Mouse (Mus musculus) erythroblast, embryonic 14.5 days (primary cell): Measurements from ENCODE around the gene Arpp21. TPM values are rescaled to one million over a fixed set of nuclear protein-coding genes. Genes with fewer than 3 reads are reported as not detected.

Source experiments
- H3K27me3 ChIP-seq: 2 replicates; pipeline ENCODE4 v1.6.1; 2012; ENCODE audit warnings: inconsistent platforms; ENCODE audit not compliant: control insufficient read depth
- H3K36me3 ChIP-seq: 2 replicates; pipeline ENCODE4 v1.6.1; 2012; ENCODE audit warnings: mild to moderate bottlenecking, inconsistent platforms; ENCODE audit not compliant: control insufficient read depth
- H3K4me1 ChIP-seq: 2 replicates; pipeline ENCODE4 v1.6.1; 2012; ENCODE audit warnings: inconsistent platforms; ENCODE audit not compliant: control insufficient read depth
- H3K4me3 ChIP-seq: replicated peaks from 2 replicates; pipeline ENCODE3; 2012; ENCODE audit warnings: moderate library complexity, mild to moderate bottlenecking, inconsistent platforms
- H3K9me3 ChIP-seq: 2 replicates; pipeline ENCODE4 v1.6.1; 2012; ENCODE audit warnings: low read length, inconsistent platforms, mixed read lengths; ENCODE audit not compliant: control insufficient read depth
- GATA1 ChIP-seq: IDR thresholded peaks from 2 replicates; pipeline ENCODE4 v1.6.1; 2012; ENCODE audit warnings: low read length, inconsistent platforms, mixed read lengths
- TAL1 ChIP-seq: IDR thresholded peaks from 3 replicates; pipeline ENCODE4 v1.6.1; 2012; ENCODE audit warnings: low read length, inconsistent platforms, mixed read lengths
- polyA plus RNA-seq: library from polyadenylated mRNA; stranded (reverse); fragments of >175 nt; gene quantifications from 2 replicates; pipeline ENCODE4 v1.2.3, GENCODE M21; 2012

Gene Arpp21
- polyA plus RNA-seq, 1 experiment, result 0.03 TPM

- Histone ChIP-seq H3K4me1 (no peaks in the 10 kb centered on the region), H3K4me3 (no peak overlapping the region), H3K27me3 (peaks cover 43% of the 10 kb centered on the region), H3K9me3 (no peaks in the 10 kb centered on the region), H3K36me3 (no peaks in the 10 kb centered on the region)
- TF ChIP-seq TAL1 (no peak), GATA1 (no peak)
These were observed 3.7 kb downstream of the Arpp21 start for GRCm38 (mm10) chr9:112231935-112232575.

- no peaks in the 10 kb centered on the region for H3K36me3 ChIP-seq
- H3K4me3 ChIP-seq, result no peak overlapping the region
- no peak for TF ChIP-seq TAL1
- TF ChIP-seq GATA1, result no peak
- peaks cover 40% of the 10 kb centered on the region for H3K27me3 ChIP-seq
- no peaks in the 10 kb centered on the region for H3K4me1 ChIP-seq
- no peaks in the 10 kb centered on the region for H3K9me3 ChIP-seq
These were observed 4.4 kb downstream of the Arpp21 start for GRCm38 (mm10) chr9:112231383-112231782.

- peaks cover 36% of the 10 kb centered on the region for H3K27me3 ChIP-seq
- H3K9me3 ChIP-seq, result no peaks in the 10 kb centered on the region
- no peak overlapping the region for H3K4me3 ChIP-seq
- H3K4me1 ChIP-seq, result no peaks in the 10 kb centered on the region
- TF ChIP-seq TAL1, result no peak
- no peak for TF ChIP-seq GATA1
- H3K36me3 ChIP-seq, result no peaks in the 10 kb centered on the region
These were observed 4.9 kb downstream of the Arpp21 start for GRCm38 (mm10) chr9:112230716-112231361.

- Histone ChIP-seq H3K36me3 (no peaks in the 10 kb centered on the region), H3K4me1 (no peaks in the 10 kb centered on the region), H3K9me3 (no peaks in the 10 kb centered on the region), H3K4me3 (no peak overlapping the region), H3K27me3 (peaks cover 12% of the 10 kb centered on the region)
- TF ChIP-seq TAL1 (no peak), GATA1 (no peak)
These were observed 7.3 kb downstream of the Arpp21 start for GRCm38 (mm10) chr9:112228470-112228869.

GRCm38 (mm10) chr9:112227174-112227573 is 8.6 kb downstream of the Arpp21 start:
- TF ChIP-seq GATA1 (no peak), TAL1 (no peak)
- no peaks in the 10 kb centered on the region for H3K9me3 ChIP-seq
- no peaks in the 10 kb centered on the region for H3K4me1 ChIP-seq
- no peaks in the 10 kb centered on the region for H3K36me3 ChIP-seq
- H3K27me3 ChIP-seq, result peaks cover 2% of the 10 kb centered on the region
- H3K4me3 ChIP-seq, result no peak overlapping the region

GRCm38 (mm10) chr9:112226511-112226910 is 9.2 kb downstream of the Arpp21 start:
- no peaks in the 10 kb centered on the region for H3K4me1 ChIP-seq

GRCm38 (mm10) chr9:112225046-112225445 is 10.7 kb downstream of the Arpp21 start:
- H3K4me3 ChIP-seq, result no peak overlapping the region
- H3K9me3 ChIP-seq, result no peaks in the 10 kb centered on the region
- H3K4me1 ChIP-seq, result no peaks in the 10 kb centered on the region
- TF ChIP-seq GATA1, result no peak
- TF ChIP-seq TAL1, result no peak
- H3K36me3 ChIP-seq, result no peaks in the 10 kb centered on the region
- no peaks in the 10 kb centered on the region for H3K27me3 ChIP-seq

More at GRCm38 (mm10) chr9:112226511-112226910, 9.2 kb downstream of the Arpp21 start:
- H3K27me3 ChIP-seq, result no peaks in the 10 kb centered on the region
- no peak overlapping the region for H3K4me3 ChIP-seq
- TF ChIP-seq GATA1, result no peak
- no peak for TF ChIP-seq TAL1
- no peaks in the 10 kb centered on the region for H3K9me3 ChIP-seq
- H3K36me3 ChIP-seq, result no peaks in the 10 kb centered on the region

GRCm38 (mm10) chr9:112219372-112219771 is 16.4 kb downstream of the Arpp21 start:
- Histone ChIP-seq H3K27me3 (no peaks in the 10 kb centered on the region), H3K9me3 (no peaks in the 10 kb centered on the region), H3K36me3 (no peaks in the 10 kb centered on the region), H3K4me3 (no peak overlapping the region), H3K4me1 (no peaks in the 10 kb centered on the region)
- TF ChIP-seq TAL1 (no peak), GATA1 (no peak)

GRCm38 (mm10) chr9:112218237-112218636 is 17.5 kb downstream of the Arpp21 start:
- H3K36me3 ChIP-seq, result no peaks in the 10 kb centered on the region
- TF ChIP-seq GATA1 (no peak), TAL1 (no peak)

GRCm38 (mm10) chr9:112217161-112217560 is 18.6 kb downstream of the Arpp21 start:
- Histone ChIP-seq H3K4me3 (no peak overlapping the region), H3K36me3 (no peaks in the 10 kb centered on the region), H3K9me3 (no peaks in the 10 kb centered on the region), H3K4me1 (no peaks in the 10 kb centered on the region), H3K27me3 (no peaks in the 10 kb centered on the region)
- TF ChIP-seq TAL1 (no peak), GATA1 (no peak)

More at GRCm38 (mm10) chr9:112218237-112218636, 17.5 kb downstream of the Arpp21 start:
- H3K9me3 ChIP-seq, result no peaks in the 10 kb centered on the region
- H3K4me3 ChIP-seq, result no peak overlapping the region
- no peaks in the 10 kb centered on the region for H3K27me3 ChIP-seq
- H3K4me1 ChIP-seq, result no peaks in the 10 kb centered on the region
